Mouse (Mus musculus) ES-E14 (cell line): Measurements from ENCODE around the gene Dync1li1.

Experiments used
- CHD2 ChIP-seq: IDR thresholded peaks from 2 replicates; pipeline ENCODE4 v1.6.1; 2014; ENCODE audit warnings: mild to moderate bottlenecking, low read depth, low read length, inconsistent platforms
- HCFC1 ChIP-seq: IDR thresholded peaks from 2 replicates; pipeline ENCODE4 v1.6.1; 2012; ENCODE audit warnings: low read length, inconsistent platforms, borderline replicate concordance; ENCODE audit not compliant: insufficient read depth
- MAFK ChIP-seq: IDR thresholded peaks from 2 replicates; pipeline ENCODE4 v1.6.1; 2014; ENCODE audit warnings: mild to moderate bottlenecking, low read depth, low read length, inconsistent platforms; ENCODE audit not compliant: insufficient read depth
- ZC3H11A ChIP-seq: IDR thresholded peaks from 2 replicates; pipeline ENCODE4 v1.6.1; 2012; ENCODE audit warnings: low read depth, mild to moderate bottlenecking, inconsistent platforms, low read length, borderline replicate concordance
- ZNF384 ChIP-seq: IDR thresholded peaks from 2 replicates; pipeline ENCODE4 v1.6.1; 2012; ENCODE audit warnings: low read depth, low read length, inconsistent platforms

- TF ChIP-seq MAFK: no peak
- no peak for TF ChIP-seq ZC3H11A
- TF ChIP-seq HCFC1: no peak
- TF ChIP-seq CHD2: no peak
- TF ChIP-seq ZNF384: no peak
Measured at GRCm38 (mm10) chr9:114668047-114668446, 20.5 kb upstream of the Dync1li1 start.
